Mouse (Mus musculus) E14TG2a.4 (cell line): ENCODE measurements around the gene Rnf213.

Source experiments
- H3K27me3 ChIP-seq: 2 replicates; pipeline ENCODE4 v1.6.1; 2014; ENCODE audit warnings: low read length, control low read depth; ENCODE audit not compliant: insufficient read depth
- H3K36me3 ChIP-seq: 2 replicates; pipeline ENCODE4 v1.6.1; 2014; ENCODE audit warnings: low read length, control low read depth; ENCODE audit not compliant: insufficient read depth
- H3K4me1 ChIP-seq: replicated peaks from 2 replicates; pipeline ENCODE4 v1.6.1; 2014; ENCODE audit warnings: low read depth, low read length, control low read depth
- H3K4me3 ChIP-seq: replicated peaks from 2 replicates; pipeline ENCODE4 v1.5.1; 2014; ENCODE audit warnings: mild to moderate bottlenecking, low read length
- H3K9me3 ChIP-seq: 2 replicates; pipeline ENCODE4 v1.6.1; 2014; ENCODE audit warnings: low read length, control low read depth
- CTCF ChIP-seq: conservative IDR thresholded peaks from 2 replicates; pipeline ENCODE4 v1.5.1; 2014; ENCODE audit warnings: low read length
- NANOG ChIP-seq: IDR thresholded peaks from 2 replicates; pipeline ENCODE4 v1.6.1; 2014; ENCODE audit warnings: borderline replicate concordance, low read length, mixed read lengths
- POU5F1 ChIP-seq: IDR thresholded peaks from 2 replicates; pipeline ENCODE4 v1.6.1; 2014; ENCODE audit warnings: low read length, borderline replicate concordance

Gene Rnf213

GRCm38 (mm10) chr11:119509165-119509776 lies 116.4 kb downstream of the Rnf213 start:
- H3K4me1 ChIP-seq, result peaks cover 11% of the 10 kb centered on the region
- TF ChIP-seq POU5F1 (no peak), NANOG (no peak), CTCF (no peak)

GRCm38 (mm10) chr11:119513038-119513659 lies 120.2 kb downstream of the Rnf213 start:
- Histone ChIP-seq H3K4me1 (peaks cover 43% of the 10 kb centered on the region), H3K36me3 (peaks cover 10% of the 10 kb centered on the region), H3K9me3 (no peaks in the 10 kb centered on the region), H3K27me3 (peaks cover 57% of the 10 kb centered on the region), H3K4me3 (no peak overlapping the region)
- TF ChIP-seq CTCF (no peak), NANOG (no peak), POU5F1 (no peak)

More at GRCm38 (mm10) chr11:119509165-119509776, 116.4 kb downstream of the Rnf213 start:
- no peak overlapping the region for H3K4me3 ChIP-seq
- peaks cover 20% of the 10 kb centered on the region for H3K27me3 ChIP-seq
- peaks cover 45% of the 10 kb centered on the region for H3K36me3 ChIP-seq
- no peaks in the 10 kb centered on the region for H3K9me3 ChIP-seq

- Histone ChIP-seq H3K36me3 (no peaks in the 10 kb centered on the region), H3K9me3 (no peaks in the 10 kb centered on the region), H3K4me1 (peaks cover 43% of the 10 kb centered on the region), H3K4me3 (peak overlapping the region; percentile 70), H3K27me3 (peaks cover 68% of the 10 kb centered on the region)
- TF ChIP-seq CTCF (no peak), NANOG (no peak), POU5F1 (no peak)
Observed at GRCm38 (mm10) chr11:119514108-119514860, 121.4 kb downstream of the Rnf213 start.

GRCm38 (mm10) chr11:119514967-119515636 lies 122.2 kb downstream of the Rnf213 start:
- Histone ChIP-seq H3K4me3 (peak overlapping the region; percentile 70), H3K27me3 (peaks cover 74% of the 10 kb centered on the region), H3K4me1 (peaks cover 43% of the 10 kb centered on the region), H3K9me3 (no peaks in the 10 kb centered on the region), H3K36me3 (no peaks in the 10 kb centered on the region)
- TF ChIP-seq POU5F1 (peak; percentile 76; the same call in 1 of the 2 replicates), NANOG (no peak)

- TF ChIP-seq POU5F1, result no peak
- no peak for TF ChIP-seq NANOG
- no peak for TF ChIP-seq CTCF
- Histone ChIP-seq H3K9me3 (no peaks in the 10 kb centered on the region), H3K36me3 (no peaks in the 10 kb centered on the region), H3K4me3 (peak overlapping the region; percentile 70), H3K27me3 (peaks cover 74% of the 10 kb centered on the region), H3K4me1 (peaks cover 35% of the 10 kb centered on the region)
Observed at GRCm38 (mm10) chr11:119515823-119516676, 123.2 kb downstream of the Rnf213 start.

- no peaks in the 10 kb centered on the region for H3K36me3 ChIP-seq
- H3K4me3 ChIP-seq, result 0 out of 2 replicates have a peak overlapping the region, but pooled peaks have one; percentile 3
- H3K9me3 ChIP-seq, result no peaks in the 10 kb centered on the region
- peaks cover 35% of the 10 kb centered on the region for H3K4me1 ChIP-seq
- peaks cover 74% of the 10 kb centered on the region for H3K27me3 ChIP-seq
- TF ChIP-seq NANOG (no peak), CTCF (no peak), POU5F1 (no peak)
Observed at GRCm38 (mm10) chr11:119516677-119517361, 123.9 kb downstream of the Rnf213 start.

GRCm38 (mm10) chr11:119519387-119519786 lies 126.5 kb downstream of the Rnf213 start:
- H3K4me3 ChIP-seq, result no peak overlapping the region
- H3K4me1 ChIP-seq, result peaks cover 47% of the 10 kb centered on the region
- peaks cover 53% of the 10 kb centered on the region for H3K27me3 ChIP-seq
- no peaks in the 10 kb centered on the region for H3K9me3 ChIP-seq
- TF ChIP-seq POU5F1 (no peak), NANOG (no peak), CTCF (no peak)
- no peaks in the 10 kb centered on the region for H3K36me3 ChIP-seq
